Mouse (Mus musculus): ENCODE results near the gene Mrgprx1. TPM values are rescaled to one million over a fixed set of nuclear protein-coding genes. Genes with fewer than 3 reads are reported as not detected.

Mrgprx1 gene
- not detected in 2 replicates for polyA plus RNA-seq (2015; fragmentation: Nextera tagmentation; extraction: Ambion mirVana)

DNA sequence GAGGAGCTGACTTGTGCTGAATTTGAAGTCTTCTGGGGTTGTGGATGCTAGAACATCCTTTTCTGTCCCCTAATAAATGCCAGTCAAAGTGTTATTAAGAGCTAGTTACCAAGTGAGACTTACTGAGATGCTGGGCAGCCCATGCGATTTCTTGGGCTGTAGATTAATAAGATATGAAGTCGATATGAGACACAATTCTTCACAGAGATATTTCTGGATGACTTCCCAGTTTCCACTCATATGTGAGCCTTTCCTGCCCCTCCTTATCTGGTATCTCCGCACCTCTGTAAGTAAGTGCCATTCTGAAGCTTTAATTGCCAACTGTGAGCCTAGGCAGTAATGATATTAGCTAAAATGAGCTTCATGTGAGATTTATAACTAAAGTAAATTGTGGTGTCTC lies at the start of gene Mrgprx1:
Gene Mrgprx1 (minus strand): TSS at position 101 of the 400 bp plus-strand sequence.
- Histone ChIP-seq H3K9me3 (no peaks in the 10 kb centered on the region), H3K36me3 (no peaks in the 10 kb centered on the region), H3K27ac (replicated peaks) (no peak within 1 kb of the TSS), H3K4me3 (no peak within 1 kb of the TSS), H3K4me2 (no peak within 1 kb of the TSS), H3K4me1 (no peaks in the 10 kb centered on the region), H3K27me3 (replicated peaks) (no peaks in the 10 kb centered on the region), H3K9ac (no peak within 1 kb of the TSS)
- WGBS: 56% methylated on average over 3 of the region's 3 CpGs
- ATAC-seq (ENCODE audit: extremely low read depth, insufficient number of reproducible peaks, low FRiP score, low TSS enrichment): no peak

DNA sequence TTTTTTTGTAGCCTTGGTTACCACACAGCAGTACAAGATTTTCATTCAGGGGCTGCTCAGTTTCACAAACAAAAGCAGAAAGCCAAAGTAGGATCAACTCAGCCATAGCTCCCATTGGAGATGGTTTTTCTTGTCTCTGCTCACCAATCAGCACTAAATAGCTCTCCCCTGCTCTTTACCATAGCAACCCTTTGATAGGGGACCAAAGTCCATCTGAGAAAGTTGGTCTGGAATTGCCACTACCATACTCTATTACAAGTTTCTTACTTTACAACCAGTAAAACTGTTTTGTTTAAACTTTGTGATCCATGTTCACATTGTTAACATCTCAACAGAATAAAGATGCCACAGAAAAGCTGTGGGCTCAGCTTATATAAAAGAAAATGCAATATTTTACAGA lies 48.1 kb upstream of the Mrgprx1 start:
- Histone ChIP-seq H3K27me3 (replicated peaks) (no peaks in the 10 kb centered on the region), H3K36me3 (no peaks in the 10 kb centered on the region), H3K9me3 (no peaks in the 10 kb centered on the region), H3K9ac (no peak overlapping the region), H3K4me3 (no peak overlapping the region), H3K27ac (replicated peaks) (no peak overlapping the region), H3K4me1 (no peaks in the 10 kb centered on the region), H3K4me2 (no peak overlapping the region)
- no peak for ATAC-seq (ENCODE audit: extremely low read depth, insufficient number of reproducible peaks, low FRiP score, low TSS enrichment)

- no peak overlapping the region for H3K9ac ChIP-seq
- no peaks in the 10 kb centered on the region for H3K36me3 ChIP-seq
- peaks cover 3% of the 10 kb centered on the region; the same call in 1 of the 2 replicates for H3K4me1 ChIP-seq
- WGBS: 24% methylated on average over 4 of the region's 4 CpGs
- H3K4me3 ChIP-seq: no peak overlapping the region
- H3K9me3 ChIP-seq: 0 out of 2 replicates have a peak, but pooled peaks cover 2% of the 10 kb centered on the region
- H3K27ac ChIP-seq (replicated peaks): no peak overlapping the region
- H3K27me3 ChIP-seq (replicated peaks): no peaks in the 10 kb centered on the region
- no peak for ATAC-seq (ENCODE audit: extremely low read depth, insufficient number of reproducible peaks, low FRiP score, low TSS enrichment)
- no peak overlapping the region for H3K4me2 ChIP-seq
These were observed 19.2 kb upstream of the Mrgprx1 start for GRCm38 (mm10) chr7:48046475-48047185.

DNA sequence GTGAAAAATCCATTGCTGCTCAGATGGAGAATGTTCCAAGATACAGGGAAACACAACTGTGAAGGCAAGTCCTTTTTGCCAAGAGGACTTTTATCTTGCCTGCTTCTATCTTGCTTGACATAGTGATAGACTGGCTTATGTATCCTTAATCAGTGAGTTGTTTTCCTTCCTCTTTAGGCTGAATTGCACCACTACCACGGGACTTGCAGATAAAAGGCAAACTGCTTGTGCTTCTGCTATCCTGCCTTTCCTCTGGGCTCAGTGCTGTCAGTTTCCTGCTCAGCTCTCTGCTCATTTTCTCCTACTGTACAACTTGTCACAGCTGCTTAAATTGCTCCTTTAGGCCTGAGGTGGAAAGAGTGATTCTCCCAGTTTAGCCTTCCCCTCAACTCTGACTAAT lies 16.6 kb upstream of the Mrgprx1 start:
- H3K27ac ChIP-seq (replicated peaks): peak overlapping the region; percentile 55
- WGBS: 8% methylated on average over 1 of the region's 1 CpGs
- ATAC-seq (ENCODE audit: extremely low read depth, insufficient number of reproducible peaks, low FRiP score, low TSS enrichment): no peak; the same call in 1 of the 2 replicates

DNA sequence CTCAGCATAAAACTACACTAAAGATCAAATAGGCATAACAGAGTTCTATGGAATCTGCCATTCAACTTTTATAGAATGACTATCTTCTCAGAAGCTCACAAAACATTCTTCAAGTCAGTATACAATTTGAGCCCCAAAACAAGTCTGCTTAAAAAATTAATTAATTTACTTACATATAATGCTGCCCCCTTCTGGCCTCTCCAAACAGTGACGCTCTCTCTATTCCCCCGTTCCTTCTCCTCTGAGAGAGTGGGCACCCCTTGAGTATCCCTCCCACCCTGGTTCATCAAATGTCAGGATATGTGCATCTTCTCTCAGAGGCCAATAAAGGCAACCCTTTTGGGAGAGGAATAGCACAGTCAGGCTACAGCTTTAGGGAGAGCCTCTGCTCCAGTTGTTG lies 9.5 kb downstream of the Mrgprx1 start:
- no peak for ATAC-seq (ENCODE audit: extremely low read depth, insufficient number of reproducible peaks, low FRiP score, low TSS enrichment)
- no peaks in the 10 kb centered on the region for H3K36me3 ChIP-seq
- no peaks in the 10 kb centered on the region for H3K9me3 ChIP-seq
- H3K4me3 ChIP-seq: no peak overlapping the region
- H3K4me2 ChIP-seq: no peak overlapping the region
- H3K9ac ChIP-seq: no peak overlapping the region
- H3K27ac ChIP-seq (replicated peaks): no peak overlapping the region
- 45% methylated on average over 2 of the region's 2 CpGs for whole genome bisulfite sequencing
- no peaks in the 10 kb centered on the region for H3K27me3 ChIP-seq (replicated peaks)
- H3K4me1 ChIP-seq: no peaks in the 10 kb centered on the region

More for the DNA sequence above, 16.6 kb upstream of the Mrgprx1 start:
- H3K9ac ChIP-seq: no peak overlapping the region
- peaks cover 3% of the 10 kb centered on the region; the same call in 1 of the 2 replicates for H3K4me1 ChIP-seq
- no peaks in the 10 kb centered on the region for H3K36me3 ChIP-seq
- H3K27me3 ChIP-seq (replicated peaks): no peaks in the 10 kb centered on the region
- H3K4me3 ChIP-seq: no peak overlapping the region
- H3K4me2 ChIP-seq: no peak overlapping the region
- 0 out of 2 replicates have a peak, but pooled peaks cover 2% of the 10 kb centered on the region for H3K9me3 ChIP-seq

DNA sequence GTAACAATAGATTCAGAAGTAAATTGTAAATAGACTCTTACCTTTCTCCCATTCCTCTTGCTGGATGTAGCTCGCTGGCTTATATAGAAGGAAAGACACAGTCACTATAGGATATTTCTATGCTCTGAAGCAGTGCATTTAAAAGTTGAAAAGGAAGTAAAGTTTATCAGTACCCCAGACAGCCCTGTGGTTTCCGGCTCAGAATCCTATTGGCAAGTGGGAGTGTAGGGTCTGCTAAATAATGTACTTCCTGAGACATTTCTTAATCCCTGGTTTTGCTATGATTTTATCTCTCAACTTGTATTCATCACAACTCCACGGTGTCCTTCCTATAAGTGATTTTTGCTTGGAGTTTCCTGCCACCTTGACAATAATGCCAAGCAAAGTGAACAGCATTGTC lies 31.7 kb downstream of the Mrgprx1 start:
- Histone ChIP-seq H3K27ac (replicated peaks) (no peak overlapping the region), H3K27me3 (replicated peaks) (no peaks in the 10 kb centered on the region), H3K9ac (no peak overlapping the region), H3K36me3 (no peaks in the 10 kb centered on the region), H3K4me3 (no peak overlapping the region), H3K4me1 (no peaks in the 10 kb centered on the region), H3K4me2 (no peak overlapping the region), H3K9me3 (no peaks in the 10 kb centered on the region)
- 50% methylated on average over 3 of the region's 3 CpGs for WGBS
- ATAC-seq (ENCODE audit: extremely low read depth, insufficient number of reproducible peaks, low FRiP score, low TSS enrichment): no peak

GRCm38 (mm10) chr7:47986752-47987151 lies 40.6 kb downstream of the Mrgprx1 start:
- ATAC-seq (ENCODE audit: extremely low read depth, insufficient number of reproducible peaks, low FRiP score, low TSS enrichment): no peak
- no peak overlapping the region for H3K4me2 ChIP-seq
- no peaks in the 10 kb centered on the region for H3K36me3 ChIP-seq
- H3K4me3 ChIP-seq: no peak overlapping the region
- no peaks in the 10 kb centered on the region for H3K27me3 ChIP-seq (replicated peaks)
- H3K9ac ChIP-seq: no peak overlapping the region
- H3K4me1 ChIP-seq: no peaks in the 10 kb centered on the region
- H3K9me3 ChIP-seq: no peaks in the 10 kb centered on the region
- H3K27ac ChIP-seq (replicated peaks): no peak overlapping the region
- 43% methylated on average over 1 of the region's 1 CpGs for WGBS

DNA sequence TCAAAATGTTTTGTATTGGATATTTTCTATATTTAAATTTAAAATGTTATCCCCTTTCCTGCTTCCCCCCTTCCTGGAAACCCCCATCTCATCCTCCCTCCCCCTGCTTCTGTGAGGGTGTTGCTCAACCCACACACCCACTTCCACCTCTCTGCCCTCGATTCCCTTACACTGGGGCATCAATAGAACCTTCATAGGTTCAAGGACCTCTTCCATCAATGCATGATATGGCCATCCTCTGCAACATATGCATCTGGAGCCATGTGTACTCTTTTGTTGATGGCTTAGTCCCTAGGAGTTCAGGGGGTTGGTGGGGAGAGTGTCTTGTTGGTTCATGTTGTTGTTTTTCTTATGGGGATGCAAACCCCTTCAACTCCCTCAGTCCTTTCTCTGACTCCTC lies 45.4 kb downstream of the Mrgprx1 start, which contains the start of gene Mrgpra4:
Gene Mrgpra4 (minus strand): TSS at position 101 of the 400 bp plus-strand sequence.
- H3K27me3 ChIP-seq (replicated peaks): no peaks in the 10 kb centered on the region
- no peaks in the 10 kb centered on the region for H3K36me3 ChIP-seq
- H3K9ac ChIP-seq: no peak within 1 kb of the TSS
- no peaks in the 10 kb centered on the region for H3K9me3 ChIP-seq
- H3K4me1 ChIP-seq: no peaks in the 10 kb centered on the region
- ATAC-seq (ENCODE audit: extremely low read depth, insufficient number of reproducible peaks, low FRiP score, low TSS enrichment): no peak
- no peak within 1 kb of the TSS for H3K27ac ChIP-seq (replicated peaks)
- WGBS: 67% methylated on average over 1 of the region's 1 CpGs
- H3K4me2 ChIP-seq: no peak within 1 kb of the TSS
- no peak within 1 kb of the TSS for H3K4me3 ChIP-seq

Other genes starting within 250 kb of the Mrgprx1 start
- gene Mrgpra4, start 45.5 kb downstream of the Mrgprx1 start, polyA plus RNA-seq (2015; fragmentation: Nextera tagmentation; extraction: Ambion mirVana): not detected in 2 replicates
- gene Mrgprb5, start 141.4 kb upstream of the Mrgprx1 start, polyA plus RNA-seq (2015; fragmentation: Nextera tagmentation; extraction: Ambion mirVana): not detected in 2 replicates
- not detected in 2 replicates for gene Mrgprb4, start 171.7 kb upstream of the Mrgprx1 start, polyA plus RNA-seq (2015; fragmentation: Nextera tagmentation; extraction: Ambion mirVana)